Mouse (Mus musculus): ENCODE measurements around the gene Prkcsh.

- no peak for TF ChIP-seq POLR2A (IDR thresholded peaks at IDR 0.05; ENCODE audit: insufficient read depth, low read depth, low read length)
- TF ChIP-seq CTCF (IDR thresholded peaks at IDR 0.05): no peak
Observed at GRCm38 (mm10) chr9:22061339-22061738, 58.7 kb downstream of the Prkcsh start.

All from heart, adult 2 months (tissue).